Mouse (Mus musculus) MEL (cell line): ENCODE results near the gene Tshz2.

Experiments
- BHLHE40 ChIP-seq: IDR thresholded peaks from 2 replicates; pipeline ENCODE4 v1.6.1; 2012; ENCODE audit warnings: low read depth, mild to moderate bottlenecking, inconsistent platforms, low read length, improper control_type of control experiment, borderline replicate concordance
- ELF1 ChIP-seq: IDR thresholded peaks from 2 replicates; pipeline ENCODE4 v1.6.1; 2014; ENCODE audit warnings: low read depth, mild to moderate bottlenecking, inconsistent platforms, low read length, improper control_type of control experiment, moderate library complexity
- GABPA ChIP-seq: IDR thresholded peaks from 2 replicates; pipeline ENCODE4 v1.6.1; 2012; ENCODE audit warnings: low read depth, mild to moderate bottlenecking, inconsistent platforms, low read length, improper control_type of control experiment, moderate library complexity
- GATA1 ChIP-seq: IDR thresholded peaks from 2 replicates; pipeline ENCODE4 v1.6.1; 2011; ENCODE audit warnings: low read depth, low read length, improper control_type of control experiment
- HCFC1 ChIP-seq: IDR thresholded peaks from 2 replicates; pipeline ENCODE4 v1.6.1; 2012; ENCODE audit warnings: low read depth, mild to moderate bottlenecking, inconsistent platforms, low read length, improper control_type of control experiment, moderate library complexity
- MAFK ChIP-seq: IDR thresholded peaks from 2 replicates; pipeline ENCODE4 v1.6.1; 2011; ENCODE audit warnings: low read depth, mild to moderate bottlenecking, low read length, improper control_type of control experiment, borderline replicate concordance
- MAX ChIP-seq: IDR thresholded peaks from 2 replicates; pipeline ENCODE4 v1.6.1; 2011; ENCODE audit warnings: low read length, improper control_type of control experiment
- NELFE ChIP-seq: IDR thresholded peaks from 2 replicates; pipeline ENCODE4 v1.6.1; 2011; ENCODE audit warnings: low read depth, low read length, improper control_type of control experiment
- POLR2A ChIP-seq, 2 experiments: IDR thresholded peaks; 2 replicates each; pipeline ENCODE4 v1.6.1; 2011 to 2012; ENCODE audit warnings: low read length in 2 of 2, mild to moderate bottlenecking in 2 of 2, control low read depth in 1 of 2, improper control_type of control experiment in 1 of 2, low read depth in 1 of 2, moderate library complexity in 1 of 2; ENCODE audit not compliant: control insufficient read depth in 1 of 2, insufficient read depth in 1 of 2, poor library complexity in 1 of 2
- POLR2AphosphoS2 ChIP-seq: IDR thresholded peaks from 2 replicates; pipeline ENCODE4 v1.6.1; 2011; ENCODE audit warnings: low read length, improper control_type of control experiment
- RCOR1 ChIP-seq: IDR thresholded peaks from 2 replicates; pipeline ENCODE4 v1.6.1; 2012; ENCODE audit warnings: low read depth, mild to moderate bottlenecking, inconsistent platforms, low read length, improper control_type of control experiment
- SIN3A ChIP-seq: IDR thresholded peaks from 2 replicates; pipeline ENCODE4 v1.6.1; 2012; ENCODE audit warnings: low read length, improper control_type of control experiment, inconsistent platforms
- TAL1 ChIP-seq: IDR thresholded peaks from 2 replicates; pipeline ENCODE4 v1.6.1; 2012; ENCODE audit warnings: mild to moderate bottlenecking, inconsistent platforms, low read length, moderate library complexity, mixed read lengths
- ZNF384 ChIP-seq: IDR thresholded peaks from 2 replicates; pipeline ENCODE4 v1.6.1; 2012; ENCODE audit warnings: low read depth, mild to moderate bottlenecking, inconsistent platforms, low read length, improper control_type of control experiment

- no peak for TF ChIP-seq GABPA
- TF ChIP-seq TAL1, result no peak
- no peak for TF ChIP-seq NELFE
- no peak for TF ChIP-seq MAX
- TF ChIP-seq POLR2A (IDR thresholded peaks at IDR 0.05; ENCODE audit: control insufficient read depth in 1 of 2, insufficient read depth in 1 of 2, low read depth in 1 of 2, low read length in 2 of 2, poor library complexity in 1 of 2), result no peak
- TF ChIP-seq ELF1, result no peak
- TF ChIP-seq POLR2AphosphoS2, result no peak
- no peak for TF ChIP-seq HCFC1
- TF ChIP-seq ZNF384, result no peak
- no peak for TF ChIP-seq BHLHE40
- TF ChIP-seq RCOR1, result no peak
- TF ChIP-seq GATA1, result no peak
- no peak for TF ChIP-seq SIN3A
- no peak for TF ChIP-seq MAFK
These were observed 66.3 kb downstream of the Tshz2 start for GRCm38 (mm10) chr2:169699141-169699540.
